In the genomic region with DNA sequence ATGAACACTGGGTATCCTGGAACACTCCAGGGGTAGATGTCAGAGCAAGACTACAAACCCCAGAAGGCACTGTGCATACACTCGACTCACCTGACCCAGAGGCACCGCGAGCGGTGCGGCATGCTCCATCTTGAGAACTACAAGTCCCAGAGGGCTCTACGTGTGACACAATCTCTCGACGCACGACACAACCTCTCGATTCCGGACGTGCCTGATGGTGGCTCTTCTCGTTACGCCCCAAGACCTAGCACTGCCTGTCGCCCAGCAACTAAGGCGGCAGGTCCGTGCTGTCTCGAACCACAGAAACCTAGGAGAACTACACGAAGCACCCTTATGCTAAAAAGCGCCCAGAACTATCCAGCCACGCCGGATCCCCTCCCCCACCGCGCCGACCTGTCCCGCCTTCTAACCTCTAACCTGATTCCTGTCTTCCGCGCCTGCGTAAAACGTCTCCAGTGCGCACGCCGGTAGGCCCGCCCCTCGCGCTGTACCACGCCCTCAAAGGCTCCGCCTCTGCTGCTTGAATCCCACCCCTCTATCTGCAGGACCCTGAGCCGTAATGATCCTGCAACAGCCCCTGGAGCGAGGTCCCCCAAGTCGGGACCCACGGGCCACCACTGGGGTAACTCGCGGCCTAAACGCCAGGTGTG, we compare ENCODE assay signal across 1 mouse cellular context.
TF ChIP-seq lines count a peak whose summit lies in the region.

Hcfc1r1 (plus strand) TSS at position 173 of the 650 bp plus-strand sequence.
Thoc6 (minus strand) TSS at position 459 of the 650 bp plus-strand sequence.

TF ChIP-seq in CH12.LX, 34 proteins besides CTCF, POLR2A, EP300 and RAD21 (continued from another document):
- TF ChIP-seq BHLHE40 (IDR thresholded peaks at IDR 0.05; ENCODE audit: low read depth, low read length) (peak; percentile 89), IRF4 (IDR thresholded peaks at IDR 0.05; ENCODE audit: low read depth, low read length) (peak; percentile 25; the same call in 1 of the 2 replicates), HCFC1 (IDR thresholded peaks at IDR 0.05; ENCODE audit: low read depth, low read length) (peak; percentile 98), TBP (conservative IDR thresholded peaks at IDR 0.05; ENCODE audit: low read depth, low read length) (peak; percentile 81), USF1 (IDR thresholded peaks at IDR 0.05; ENCODE audit: low read depth, low read length) (peak; percentile 87), JUND (conservative IDR thresholded peaks at IDR 0.05; ENCODE audit: low read depth, low read length) (no peak; the same call in 1 of the 2 replicates), CHD1 (IDR thresholded peaks at IDR 0.05; ENCODE audit: low read depth, low read length) (no peak), JUN (IDR thresholded peaks at IDR 0.05; ENCODE audit: insufficient read depth, low read depth, low read length) (no peak; the same call in 1 of the 2 replicates), USF2 (conservative IDR thresholded peaks at IDR 0.05; ENCODE audit: low read depth, low read length) (peak; percentile 73), MAX (IDR thresholded peaks at IDR 0.05; ENCODE audit: low read length) (peak; percentile 91), GABPA (IDR thresholded peaks at IDR 0.05; ENCODE audit: insufficient replicate concordance, low read depth, low read length) (peak; percentile 54; the same call in 1 of the 2 replicates), KAT2A (IDR thresholded peaks at IDR 0.05; ENCODE audit: insufficient replicate concordance, low read length) (peak; percentile 94; the same call in 1 of the 2 replicates), SMC3 (IDR thresholded peaks at IDR 0.05; ENCODE audit: low read depth, low read length) (no peak), TCF12 (IDR thresholded peaks at IDR 0.05; ENCODE audit: low read depth, low read length) (peak; percentile 78), MAFK (IDR thresholded peaks at IDR 0.05; ENCODE audit: insufficient replicate concordance, low read length) (no peak), ETS1 (conservative IDR thresholded peaks at IDR 0.05; ENCODE audit: low read depth, low read length) (peak; percentile 29; the same call in 1 of the 2 replicates), POLR2AphosphoS2 (IDR thresholded peaks at IDR 0.05; ENCODE audit: low read depth, low read length) (peak; percentile 67; the same call in 1 of the 2 replicates), NELFE (IDR thresholded peaks at IDR 0.05; ENCODE audit: low read depth, low read length) (peak; percentile 74; the same call in 1 of the 2 replicates), RCOR1 (conservative IDR thresholded peaks at IDR 0.05; ENCODE audit: low read depth, low read length) (peak; percentile 69; the same call in 1 of the 2 replicates), SIN3A (IDR thresholded peaks at IDR 0.05; ENCODE audit: low read length) (peak; percentile 96), ZNF384 (IDR thresholded peaks at IDR 0.05; ENCODE audit: low read depth, low read length) (peak; percentile 24; the same call in 1 of the 2 replicates), MXI1 (IDR thresholded peaks at IDR 0.05; ENCODE audit: low read depth, low read length) (peak; percentile 86), MAZ (IDR thresholded peaks at IDR 0.05; ENCODE audit: low read depth, low read length) (peak; percentile 64; the same call in 1 of the 2 replicates), NRF1 (IDR thresholded peaks at IDR 0.05; ENCODE audit: low read depth, low read length) (peak; percentile 82), ZMIZ1 (IDR thresholded peaks at IDR 0.05; ENCODE audit: low read depth, low read length) (peak; percentile 36; the same call in 1 of the 2 replicates), PAX5 (IDR thresholded peaks at IDR 0.05; ENCODE audit: low read length) (no peak), ELF1 (IDR thresholded peaks at IDR 0.05; ENCODE audit: low read depth, low read length) (peak; percentile 86)
